Mouse (Mus musculus): ENCODE measurements at regions not wholly inside any gene's neighbourhood (a gene's known extent, or its start where the extent isn't known, plus 50 kb on each side); places are given as distances from the start of the nearest gene placed in this dataset.
"Not testable (repeated sequence)": the region's sequence is repeated elsewhere in the genome, so short reads cannot be mapped to it uniquely, and the experiment has no call there.

- DNase-seq (ENCODE audit: low spot score) = no peak
Measured at GRCm38 (mm10) chr12:77089624-77090278, 127.8 kb upstream of the Max start.

- DNase-seq (ENCODE audit: low spot score) = no peak
Measured at GRCm38 (mm10) chr12:77088452-77088851, 126.5 kb upstream of the Max start.

GRCm38 (mm10) chr12:77086931-77087330, 124.9 kb upstream of the Max start:
- not testable (repeated sequence) for DNase-seq (ENCODE audit: low spot score)

- DNase-seq (ENCODE audit: low spot score) = no peak
Measured at GRCm38 (mm10) chr12:77085894-77086293, 123.9 kb upstream of the Max start.

GRCm38 (mm10) chr12:77085244-77085643, 123.2 kb upstream of the Max start:
- no peak for DNase-seq (ENCODE audit: low spot score)

GRCm38 (mm10) chr12:77084744-77085143, 122.7 kb upstream of the Max start:
- no peak for DNase-seq (ENCODE audit: low spot score)

GRCm38 (mm10) chr12:77084343-77084742, 122.3 kb upstream of the Max start:
- no peak for DNase-seq (ENCODE audit: low spot score)

- no peak for DNase-seq (ENCODE audit: low spot score)
Measured at GRCm38 (mm10) chr12:77083760-77084159, 121.8 kb upstream of the Max start.

GRCm38 (mm10) chr12:77081774-77082173, 119.8 kb upstream of the Max start:
- DNase-seq (ENCODE audit: low spot score) = no peak

- no peak for DNase-seq (ENCODE audit: low spot score)
Measured at GRCm38 (mm10) chr12:77079481-77079880, 117.5 kb upstream of the Max start.

- DNase-seq (ENCODE audit: low spot score) = no peak
Measured at GRCm38 (mm10) chr12:77076678-77077077, 114.7 kb upstream of the Max start.

- DNase-seq (ENCODE audit: low spot score) = no peak
Measured at GRCm38 (mm10) chr12:77074602-77075001, 112.6 kb upstream of the Max start.

- no peak for DNase-seq (ENCODE audit: low spot score)
Measured at GRCm38 (mm10) chr12:77071700-77072099, 109.7 kb upstream of the Max start.

- no peak for DNase-seq (ENCODE audit: low spot score)
Measured at GRCm38 (mm10) chr12:77067938-77068337, 105.9 kb upstream of the Max start.

- no peak for DNase-seq (ENCODE audit: low spot score)
Measured at GRCm38 (mm10) chr12:77067115-77067514, 105.1 kb upstream of the Max start.

- no peak for DNase-seq (ENCODE audit: low spot score)
Measured at GRCm38 (mm10) chr12:77065645-77066512, 103.9 kb upstream of the Max start.

- DNase-seq (ENCODE audit: low spot score) = no peak
Measured at GRCm38 (mm10) chr12:77064048-77064447, 102.0 kb upstream of the Max start.

- DNase-seq (ENCODE audit: low spot score) = no peak
Measured at GRCm38 (mm10) chr12:77061562-77061847, 99.5 kb upstream of the Max start.

GRCm38 (mm10) chr12:77060766-77061561, 99.0 kb upstream of the Max start:
- no peak for DNase-seq (ENCODE audit: low spot score)

GRCm38 (mm10) chr12:77060060-77060695, 98.2 kb upstream of the Max start:
- DNase-seq (ENCODE audit: low spot score) = peak; percentile 54

- no peak for DNase-seq (ENCODE audit: low spot score)
Measured at GRCm38 (mm10) chr12:77059679-77060059, 97.7 kb upstream of the Max start.

GRCm38 (mm10) chr12:77058596-77059190, 96.7 kb upstream of the Max start:
- no peak for DNase-seq (ENCODE audit: low spot score)

Data from lung, postnatal 25 days (tissue).